Mouse (Mus musculus): ENCODE results near the gene Pdxdc1.

DNA sequence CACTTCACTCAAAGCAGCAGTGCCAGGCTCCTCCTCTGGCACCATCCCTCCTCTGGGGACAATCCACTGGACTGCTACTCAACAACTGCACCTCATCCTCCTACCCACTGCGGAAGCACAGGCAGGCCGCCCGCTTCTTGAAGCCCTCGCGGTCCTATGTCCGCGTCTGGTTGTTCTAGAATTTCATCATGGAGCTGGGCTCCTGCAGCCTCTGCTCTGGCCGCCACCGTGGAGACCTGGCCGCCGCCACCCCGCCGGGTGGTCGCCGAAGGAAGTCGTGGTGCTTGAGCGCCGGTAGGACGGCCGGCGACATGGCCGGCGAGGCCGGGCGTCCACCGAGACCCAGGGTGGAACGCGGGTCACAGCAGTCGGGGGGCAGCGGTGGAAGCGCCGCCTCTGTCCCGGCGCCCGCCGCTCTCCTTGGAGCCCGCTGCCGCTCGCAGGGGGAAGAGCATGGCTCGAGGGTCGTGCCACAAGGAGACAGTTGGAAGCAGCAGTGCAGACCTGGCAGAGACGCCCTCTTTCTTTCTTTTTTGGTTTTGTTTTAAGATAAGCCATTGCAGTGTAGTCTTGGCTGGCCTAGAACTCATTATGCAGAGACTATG, 34.9 kb downstream of the Pdxdc1 start:
- TF ChIP-seq POLR2A (IDR thresholded peaks at IDR 0.05; ENCODE audit: insufficient read depth, low read length) = no peak
- TF ChIP-seq EP300 (IDR thresholded peaks at IDR 0.05; ENCODE audit: insufficient read depth, low read depth, low read length) = no peak

Measured in ES-Bruce4 (cell line).